Mouse (Mus musculus) lung, postnatal 36 days (tissue): ENCODE data around the gene Ak6.
A peak's percentile ranks its signal among the peaks of the same experiment; 100 is the strongest.

Experiments used
- DNase-seq: peaks from one replicate; pipeline ENCODE4 v3.0.0; 2022; ENCODE audit warnings: mixed read lengths

The Ak6 gene

DNA sequence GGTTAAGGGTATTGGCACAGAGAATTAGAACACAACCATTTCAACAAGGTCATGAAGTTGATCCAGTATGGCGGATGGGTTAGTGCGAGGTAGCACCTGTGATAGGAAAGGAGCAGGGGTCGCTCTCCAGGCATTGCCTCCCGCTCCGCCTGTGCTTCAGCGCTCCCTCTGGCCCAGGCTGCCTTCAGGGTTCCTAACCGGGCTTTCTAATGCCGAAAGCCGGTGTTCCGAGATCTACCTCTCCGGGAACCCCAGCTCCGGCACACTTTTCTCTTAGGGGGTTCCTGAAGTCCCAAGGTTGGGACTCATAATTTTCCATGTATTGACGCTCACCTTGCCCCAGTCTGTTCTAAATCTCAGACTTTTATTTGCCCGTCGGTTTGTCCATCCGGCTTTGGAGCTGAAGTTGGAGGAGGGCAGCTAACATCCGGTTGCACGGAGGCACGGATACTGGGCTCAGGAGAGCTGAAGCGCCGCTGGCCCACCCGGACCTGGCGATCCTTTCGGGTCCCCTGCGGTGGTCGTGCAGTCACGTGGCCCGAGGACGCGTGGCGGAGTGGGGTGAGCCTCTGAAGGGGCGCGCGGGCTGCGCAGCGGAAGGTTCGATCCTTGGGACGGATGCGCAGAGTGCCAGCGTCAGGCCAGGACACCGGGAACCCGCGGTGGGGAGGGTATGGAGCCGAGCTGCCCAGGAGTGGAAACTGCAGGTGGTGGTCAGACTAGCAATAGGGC, 18.7 kb downstream of the Ak6 start, which contains the start of gene Ccdc125:
TSS of gene Ccdc125 (plus strand) at position 427 of the 732 bp plus-strand sequence.
- peak; percentile 36 for DNase-seq

GRCm38 (mm10) chr13:100670181-100670741, 19.5 kb downstream of the Ak6 start:
- DNase-seq, result no peak

GRCm38 (mm10) chr13:100675936-100676635, 25.3 kb downstream of the Ak6 start:
- DNase-seq, result peak; percentile 32

- DNase-seq, result no peak
These were observed 30.8 kb downstream of the Ak6 start for GRCm38 (mm10) chr13:100681615-100682014.

DNA sequence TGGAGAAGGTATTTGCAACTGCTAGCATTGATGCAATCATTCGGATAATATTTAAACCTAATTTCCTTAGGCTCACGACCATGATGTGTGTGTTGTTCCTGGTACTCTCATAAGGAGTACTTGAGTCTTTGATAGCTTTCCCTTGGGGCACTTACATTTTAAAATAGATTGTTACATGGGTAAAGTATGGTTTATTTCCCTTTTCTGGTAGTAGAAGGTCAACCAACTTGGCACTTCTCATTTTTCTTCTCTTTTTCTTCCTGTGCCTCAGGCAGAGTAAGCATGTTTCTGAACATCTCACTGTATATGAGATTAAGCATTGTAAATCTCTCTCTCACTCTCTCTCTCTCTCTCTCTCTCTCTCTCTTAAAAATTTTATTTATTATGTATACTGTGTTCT, 32.1 kb downstream of the Ak6 start:
- no peak for DNase-seq

GRCm38 (mm10) chr13:100684355-100684754, 33.6 kb downstream of the Ak6 start:
- no peak for DNase-seq

GRCm38 (mm10) chr13:100687513-100687912, 36.7 kb downstream of the Ak6 start:
- no peak for DNase-seq

DNA sequence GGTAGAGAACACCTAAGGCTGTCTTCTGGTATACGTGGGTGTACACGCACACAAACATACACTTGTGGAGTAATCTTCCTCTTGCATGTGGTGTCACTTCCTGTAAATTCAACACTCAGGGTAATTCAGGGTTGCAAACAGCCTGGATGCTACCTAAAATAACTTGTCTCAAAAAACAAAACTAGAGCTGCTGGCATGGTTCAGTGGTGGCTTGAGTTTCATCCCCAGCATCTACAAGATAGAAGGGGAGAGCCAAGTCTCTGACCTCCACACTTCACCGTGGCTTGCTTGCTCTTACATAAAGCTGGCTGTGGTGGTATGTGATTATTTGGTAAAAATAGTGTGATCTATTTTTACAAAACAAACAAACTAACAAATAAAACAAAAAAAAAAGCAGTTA, 46.8 kb downstream of the Ak6 start:
- DNase-seq, result no peak

DNA sequence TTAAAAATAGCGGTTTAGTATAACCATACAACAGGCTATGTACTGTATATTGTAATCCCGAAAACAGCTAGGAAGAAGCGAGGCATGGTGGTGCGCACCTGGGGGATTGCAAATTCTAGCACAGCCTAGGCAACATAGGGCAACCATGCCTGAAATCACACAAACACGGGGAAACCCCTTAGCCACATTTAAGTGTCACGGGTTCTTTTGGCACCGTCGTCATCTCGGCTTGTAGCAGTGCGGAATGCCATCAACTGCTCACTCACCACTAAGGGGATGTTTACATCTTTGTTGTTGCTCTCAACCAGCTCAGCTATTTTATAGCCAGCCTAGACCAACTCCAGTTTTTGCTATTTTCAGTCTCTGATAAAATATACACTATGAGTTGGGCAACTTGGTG, 48.1 kb downstream of the Ak6 start:
- no peak for DNase-seq

- DNase-seq, result no peak
These were observed 52.7 kb downstream of the Ak6 start for GRCm38 (mm10) chr13:100703468-100703867.

- DNase-seq, result no peak
These were observed 55.4 kb downstream of the Ak6 start for GRCm38 (mm10) chr13:100706206-100706605.

DNA sequence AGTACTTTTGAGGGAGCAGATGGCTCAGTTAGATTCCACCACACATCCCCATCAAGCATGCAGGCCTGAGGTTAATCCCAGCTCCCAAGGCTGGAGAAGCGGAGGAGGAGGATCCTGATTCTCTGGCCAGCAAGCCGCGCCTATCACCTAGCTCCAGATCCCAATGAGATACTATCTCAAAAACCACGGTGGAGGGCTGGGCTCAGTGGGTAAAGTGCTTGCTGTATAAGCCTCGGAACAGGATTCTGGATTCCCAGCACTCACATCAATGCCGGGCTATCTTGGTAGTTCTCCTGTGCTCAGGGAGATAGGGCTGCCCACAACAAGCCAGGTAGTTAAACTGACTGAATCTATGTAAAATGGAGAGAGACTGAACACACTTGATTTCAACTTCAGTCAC, 64.7 kb downstream of the Ak6 start:
- no peak for DNase-seq
